Mouse (Mus musculus): Measurements from ENCODE around the gene E4f1. TPM values are rescaled to one million over a fixed set of nuclear protein-coding genes. Genes with fewer than 3 reads are reported as not detected.
"Not testable (repeated sequence)": the region's sequence is repeated elsewhere in the genome, so short reads cannot be mapped to it uniquely, and the experiment has no call there.

The E4f1 gene
- polyA plus RNA-seq, 1 experiment from 2014 or later, result 23.9 TPM

GRCm38 (mm10) chr17:24470701-24471527 lies 801 bp upstream of the E4f1 start:
- ATAC-seq (ENCODE audit: insufficient number of reproducible peaks, low FRiP score, low TSS enrichment, low read depth) (peak; percentile 28), DNase-seq (ENCODE audit: low spot score) (peak; percentile 49)
- peak overlapping the region; percentile 73 for H3K9ac ChIP-seq (ENCODE audit: low read length)
- H3K27ac ChIP-seq (replicated peaks; ENCODE audit: low read depth, low read length), result peak overlapping the region; percentile 31; the same call in 1 of the 2 replicates
- H3K36me3 ChIP-seq (ENCODE audit: control insufficient read depth, insufficient read depth, low read length), result peaks cover 13% of the 10 kb centered on the region
- WGBS, result 2% methylated on average over 68 of the region's 68 CpGs
- H3K27me3 ChIP-seq (ENCODE audit: control insufficient read depth, insufficient read depth, low read length), result no peaks in the 10 kb centered on the region
- H3K4me1 ChIP-seq (ENCODE audit: control insufficient read depth, insufficient read depth, low read length), result peaks cover 12% of the 10 kb centered on the region
- H3K4me2 ChIP-seq (ENCODE audit: low read depth, severe bottlenecking), result peak overlapping the region; percentile 98
- H3K4me3 ChIP-seq (ENCODE audit: low read depth, low read length), result peak overlapping the region; percentile 65
- H3K9me3 ChIP-seq (ENCODE audit: control insufficient read depth, low read length), result no peaks in the 10 kb centered on the region

DNA sequence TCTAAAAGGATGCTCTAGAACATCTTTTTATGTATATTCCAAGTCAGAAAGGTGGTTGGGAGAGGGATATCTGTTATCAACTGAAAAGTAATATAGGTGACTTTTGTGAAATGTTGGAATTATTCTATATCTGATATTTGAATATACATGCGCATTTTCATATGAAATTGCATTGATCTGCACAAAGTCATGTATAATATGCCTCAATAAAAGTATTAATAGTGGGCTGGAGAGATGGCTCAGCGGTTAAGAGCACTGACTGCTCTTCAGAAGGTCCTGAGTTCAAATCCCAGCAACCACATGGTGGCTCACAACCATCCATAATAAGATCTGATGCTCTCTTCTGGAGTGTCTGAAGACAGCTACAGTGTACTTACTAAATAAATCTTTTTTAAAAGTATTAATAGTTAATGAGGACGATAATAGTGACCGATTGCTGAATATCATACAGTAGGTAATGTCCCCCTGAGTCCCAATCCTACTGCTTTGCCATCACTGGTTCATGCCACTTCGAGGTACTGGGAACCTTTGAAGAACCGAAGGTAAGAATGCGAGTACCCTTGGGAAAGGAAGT lies 690 bp downstream of the E4f1 start:
- peaks cover 12% of the 10 kb centered on the region for H3K4me1 ChIP-seq (ENCODE audit: control insufficient read depth, insufficient read depth, low read length)
- DNase-seq (ENCODE audit: low spot score), result no peak
- 15% methylated on average over 7 of the region's 7 CpGs for WGBS
- peak overlapping the region; percentile 98 for H3K4me2 ChIP-seq (ENCODE audit: low read depth, severe bottlenecking)
- peak overlapping the region; percentile 65 for H3K4me3 ChIP-seq (ENCODE audit: low read depth, low read length)
- 0 out of 2 replicates have a peak overlapping the region, but pooled peaks have one; percentile 49 for H3K27ac ChIP-seq (replicated peaks; ENCODE audit: low read depth, low read length)
- H3K27me3 ChIP-seq (ENCODE audit: control insufficient read depth, insufficient read depth, low read length), result no peaks in the 10 kb centered on the region
- ATAC-seq (ENCODE audit: insufficient number of reproducible peaks, low FRiP score, low TSS enrichment, low read depth), result no peak
- H3K9me3 ChIP-seq (ENCODE audit: control insufficient read depth, low read length), result no peaks in the 10 kb centered on the region
- peaks cover 5% of the 10 kb centered on the region; the same call in 1 of the 2 replicates for H3K36me3 ChIP-seq (ENCODE audit: control insufficient read depth, insufficient read depth, low read length)
- H3K9ac ChIP-seq (ENCODE audit: low read length), result peak overlapping the region; percentile 73; the same call in 1 of the 2 replicates

DNA sequence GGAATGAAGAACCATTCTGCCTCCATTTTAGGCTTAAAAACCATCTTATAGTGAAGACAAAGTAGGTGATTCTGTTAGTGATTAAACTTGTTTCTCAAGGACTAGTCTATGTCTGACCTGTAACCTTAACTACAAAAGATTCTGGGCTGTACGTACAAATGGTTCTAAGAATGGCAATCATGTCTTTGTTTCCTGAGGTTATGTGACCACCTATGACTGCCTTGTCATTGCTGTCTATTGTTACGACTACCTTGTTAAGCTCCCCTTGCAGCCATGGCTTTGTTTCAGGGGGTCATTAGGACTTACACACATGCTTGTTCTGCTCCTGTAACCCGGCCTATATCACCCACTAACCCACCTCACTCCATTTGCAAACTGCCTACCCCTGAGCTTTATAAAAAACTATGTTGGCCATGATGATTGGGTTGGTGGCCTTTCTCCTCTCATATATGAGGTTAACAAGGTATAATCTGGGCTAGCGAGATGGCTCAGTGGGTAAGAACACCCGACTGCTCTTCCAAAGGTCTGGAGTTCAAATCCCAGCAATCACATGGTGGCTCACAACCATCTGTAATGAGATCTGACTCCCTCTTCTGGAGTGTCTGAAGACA lies 1.4 kb downstream of the E4f1 start:
- ATAC-seq (ENCODE audit: insufficient number of reproducible peaks, low FRiP score, low TSS enrichment, low read depth), result no peak
- DNase-seq (ENCODE audit: low spot score), result no peak
- 94% methylated on average over 5 of the region's 5 CpGs for WGBS
- no peaks in the 10 kb centered on the region for H3K36me3 ChIP-seq (ENCODE audit: control insufficient read depth, insufficient read depth, low read length)
- H3K27me3 ChIP-seq (ENCODE audit: control insufficient read depth, insufficient read depth, low read length), result no peaks in the 10 kb centered on the region
- no peak overlapping the region for H3K4me3 ChIP-seq (ENCODE audit: low read depth, low read length)
- H3K4me1 ChIP-seq (ENCODE audit: control insufficient read depth, insufficient read depth, low read length), result peaks cover 12% of the 10 kb centered on the region
- no peak overlapping the region for H3K9ac ChIP-seq (ENCODE audit: low read length)
- no peak overlapping the region for H3K4me2 ChIP-seq (ENCODE audit: low read depth, severe bottlenecking)
- H3K27ac ChIP-seq (replicated peaks; ENCODE audit: low read depth, low read length), result no peak overlapping the region
- H3K9me3 ChIP-seq (ENCODE audit: control insufficient read depth, low read length), result no peaks in the 10 kb centered on the region

DNA sequence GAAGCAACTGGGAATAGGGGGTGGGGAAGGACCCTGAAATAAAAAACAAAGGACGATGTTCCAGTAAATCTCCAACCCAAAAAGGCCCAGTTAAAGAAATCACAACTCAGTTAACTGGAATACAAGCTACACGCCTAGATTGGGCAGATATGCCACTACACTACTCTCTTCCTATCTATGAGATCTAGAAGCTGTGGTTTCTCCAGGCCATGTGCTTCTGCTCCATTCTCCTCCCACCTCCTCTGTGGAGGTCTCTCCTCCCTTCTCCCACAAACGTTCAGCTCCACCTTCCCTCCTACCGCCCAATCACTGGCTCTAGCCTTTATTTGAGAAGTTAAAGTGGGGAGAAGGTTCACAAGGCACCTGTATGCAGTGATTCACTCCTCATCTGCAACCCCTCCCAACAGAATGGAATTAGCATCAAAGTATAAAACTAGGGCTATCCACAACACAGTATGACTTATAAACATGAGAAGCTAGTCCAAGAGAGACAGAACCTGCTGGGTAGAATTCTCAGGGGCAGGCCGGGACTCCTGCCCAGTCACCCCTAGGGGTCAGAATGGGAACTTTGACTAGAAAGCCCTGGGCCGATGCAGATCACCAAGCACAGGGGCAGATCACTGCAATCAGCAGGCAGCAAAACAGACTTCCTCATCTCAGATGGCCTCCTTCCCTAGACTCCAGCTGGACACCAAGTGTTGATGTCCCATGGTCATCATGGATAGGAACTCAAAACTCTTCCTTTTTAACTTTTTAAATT lies 6.6 kb downstream of the E4f1 start:
- no peaks in the 10 kb centered on the region for H3K9me3 ChIP-seq (ENCODE audit: control insufficient read depth, low read length)
- H3K4me1 ChIP-seq (ENCODE audit: control insufficient read depth, insufficient read depth, low read length), result no peaks in the 10 kb centered on the region
- no peak overlapping the region for H3K4me3 ChIP-seq (ENCODE audit: low read depth, low read length)
- no peak for DNase-seq (ENCODE audit: low spot score)
- 60% methylated on average over 6 of the region's 6 CpGs for WGBS
- H3K27me3 ChIP-seq (ENCODE audit: control insufficient read depth, insufficient read depth, low read length), result no peaks in the 10 kb centered on the region
- no peak overlapping the region for H3K27ac ChIP-seq (replicated peaks; ENCODE audit: low read depth, low read length)
- H3K4me2 ChIP-seq (ENCODE audit: low read depth, severe bottlenecking), result no peak overlapping the region
- no peak for ATAC-seq (ENCODE audit: insufficient number of reproducible peaks, low FRiP score, low TSS enrichment, low read depth)
- H3K9ac ChIP-seq (ENCODE audit: low read length), result no peak overlapping the region
- no peaks in the 10 kb centered on the region for H3K36me3 ChIP-seq (ENCODE audit: control insufficient read depth, insufficient read depth, low read length)

- Histone ChIP-seq H3K9ac (ENCODE audit: low read length) (no peak overlapping the region), H3K9me3 (ENCODE audit: control insufficient read depth, low read length) (no peaks in the 10 kb centered on the region), H3K4me1 (ENCODE audit: control insufficient read depth, insufficient read depth, low read length) (no peaks in the 10 kb centered on the region), H3K27ac (replicated peaks; ENCODE audit: low read depth, low read length) (no peak overlapping the region), H3K4me3 (ENCODE audit: low read depth, low read length) (no peak overlapping the region), H3K27me3 (ENCODE audit: control insufficient read depth, insufficient read depth, low read length) (no peaks in the 10 kb centered on the region), H3K4me2 (ENCODE audit: low read depth, severe bottlenecking) (no peak overlapping the region), H3K36me3 (ENCODE audit: control insufficient read depth, insufficient read depth, low read length) (no peaks in the 10 kb centered on the region)
- ATAC-seq (ENCODE audit: insufficient number of reproducible peaks, low FRiP score, low TSS enrichment, low read depth) (no peak), DNase-seq (ENCODE audit: low spot score) (no peak)
- 91% methylated on average over 1 of the region's 1 CpGs for WGBS
These were observed 7.2 kb downstream of the E4f1 start for GRCm38 (mm10) chr17:24462932-24463331.

DNA sequence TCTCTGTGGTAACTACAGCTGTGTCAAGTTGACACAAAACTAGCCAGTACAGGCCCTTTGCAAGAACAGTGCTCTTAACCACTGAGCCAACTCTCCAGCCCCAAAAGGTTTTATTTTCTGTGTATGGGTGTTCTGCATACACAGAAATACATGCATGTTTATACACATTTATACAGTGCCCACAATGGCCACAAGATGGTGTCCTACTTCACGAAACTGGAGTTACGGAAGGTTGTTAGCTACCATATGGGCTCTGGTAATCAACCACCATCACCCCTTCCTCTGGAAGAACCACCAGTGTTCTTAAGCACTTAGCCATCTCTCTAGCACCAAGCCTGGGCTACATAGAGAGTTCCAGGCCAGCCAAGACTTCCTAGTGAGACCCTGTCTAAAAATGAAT lies 8.5 kb downstream of the E4f1 start:
- H3K9me3 ChIP-seq (ENCODE audit: control insufficient read depth, low read length), result no peaks in the 10 kb centered on the region
- 65% methylated on average over 2 of the region's 2 CpGs for WGBS
- DNase-seq (ENCODE audit: low spot score) (no peak), ATAC-seq (ENCODE audit: insufficient number of reproducible peaks, low FRiP score, low TSS enrichment, low read depth) (no peak)
- no peak overlapping the region for H3K4me3 ChIP-seq (ENCODE audit: low read depth, low read length)
- no peak overlapping the region for H3K27ac ChIP-seq (replicated peaks; ENCODE audit: low read depth, low read length)
- no peak overlapping the region for H3K4me2 ChIP-seq (ENCODE audit: low read depth, severe bottlenecking)
- H3K36me3 ChIP-seq (ENCODE audit: control insufficient read depth, insufficient read depth, low read length), result no peaks in the 10 kb centered on the region
- no peak overlapping the region for H3K9ac ChIP-seq (ENCODE audit: low read length)
- no peaks in the 10 kb centered on the region for H3K4me1 ChIP-seq (ENCODE audit: control insufficient read depth, insufficient read depth, low read length)
- no peaks in the 10 kb centered on the region for H3K27me3 ChIP-seq (ENCODE audit: control insufficient read depth, insufficient read depth, low read length)

- H3K9me3 ChIP-seq (ENCODE audit: control insufficient read depth, low read length); H3K27ac ChIP-seq (replicated peaks; ENCODE audit: low read depth, low read length); H3K4me2 ChIP-seq (ENCODE audit: low read depth, severe bottlenecking); H3K36me3 ChIP-seq (ENCODE audit: control insufficient read depth, insufficient read depth, low read length); H3K9ac ChIP-seq (ENCODE audit: low read length); DNase-seq (ENCODE audit: low spot score); ATAC-seq (ENCODE audit: insufficient number of reproducible peaks, low FRiP score, low TSS enrichment, low read depth); H3K27me3 ChIP-seq (ENCODE audit: control insufficient read depth, insufficient read depth, low read length); H3K4me1 ChIP-seq (ENCODE audit: control insufficient read depth, insufficient read depth, low read length): not testable (repeated sequence)
- WGBS, result 57% methylated on average over 10 of the region's 10 CpGs
- peak overlapping the region; percentile 83; the same call in 1 of the 2 replicates for H3K4me3 ChIP-seq (ENCODE audit: low read depth, low read length)
These were observed 14.4 kb downstream of the E4f1 start for GRCm38 (mm10) chr17:24455523-24456206.

Measured in limb, embryonic 11.5 days (tissue).